Mouse (Mus musculus) hindbrain, postnatal 0 days (tissue): ENCODE measurements around the gene Ebp. TPM values are rescaled to one million over a fixed set of nuclear protein-coding genes. Genes with fewer than 3 reads are reported as not detected.

ENCODE experiments used
- ATAC-seq: fragments of 200-750 bp; cut with Nextera tagmentation; 2 replicates; pipeline ENCODE4 v1.8.0; 2017; ENCODE audit warnings: mild to moderate bottlenecking, moderate TSS enrichment, moderate library complexity
- DNase-seq: peaks from one replicate; pipeline ENCODE4 v3.0.0-alpha.2; 2015; ENCODE audit warnings: low spot score
- H3K27ac ChIP-seq: fragments of 300-500 bp; sonication (generic); 2 replicates; pipeline ENCODE4 v1.5.1; 2014; ENCODE audit warnings: mild to moderate bottlenecking
- H3K27me3 ChIP-seq: fragments of 300-500 bp; sonication (generic); 2 replicates; pipeline ENCODE4 v1.6.1; 2014; ENCODE audit warnings: low read length, mixed read lengths; ENCODE audit not compliant: insufficient read depth
- H3K36me3 ChIP-seq: fragments of 300-500 bp; sonication (generic); 2 replicates; pipeline ENCODE4 v1.6.1; 2014; ENCODE audit warnings: low read length, mixed read lengths; ENCODE audit not compliant: insufficient read depth
- H3K4me1 ChIP-seq: fragments of 300-500 bp; sonication (generic); 2 replicates; pipeline ENCODE4 v1.6.1; 2014; ENCODE audit warnings: antibody characterized with exemption, low read length, mixed read lengths; ENCODE audit not compliant: insufficient read depth
- H3K4me2 ChIP-seq: fragments of 300-500 bp; sonication (generic); 2 replicates; pipeline ENCODE4 v1.6.1; 2014; ENCODE audit warnings: low read depth, mild to moderate bottlenecking, low read length, moderate library complexity, mixed read lengths
- H3K4me3 ChIP-seq: fragments of 300-500 bp; sonication (generic); 2 replicates; pipeline ENCODE4 v1.5.1; 2014; ENCODE audit warnings: low read length
- H3K9ac ChIP-seq: fragments of 300-500 bp; sonication (generic); replicated peaks from 2 replicates; pipeline ENCODE4 v1.6.1; 2014; ENCODE audit warnings: mild to moderate bottlenecking, low read length, moderate library complexity, mixed read lengths
- H3K9me3 ChIP-seq: fragments of 300-500 bp; sonication (generic); 2 replicates; pipeline ENCODE4 v1.6.1; 2016; ENCODE audit warnings: low read length, mixed read lengths
- CTCF ChIP-seq: IDR thresholded peaks from 2 replicates; pipeline ENCODE4 v1.5.1; 2016; ENCODE audit warnings: antibody characterized with exemption, control low read depth, low read depth
- WGBS: fragments of 180-500 bp; shearing (Covaris S2); extraction: QIAGEN DNeasy Blood & Tissue Kit; methylation state at CpG from one replicate; pipeline ENCODE4 v1.1.7; 2014; 5-methylcytosine and 5-hydroxymethylcytosine counted together
- polyA plus RNA-seq: library from polyadenylated mRNA; unstranded; fragments of >200 nt; fragmentation: Nextera tagmentation; extraction: Ambion mirVana; gene quantifications from 2 replicates; pipeline ENCODE4 v1.2.1, GENCODE M21; 2015
- total RNA-seq: library from RNA; depleted of rRNA; stranded (reverse); fragments of >200 nt; gene quantifications from 2 replicates; pipeline ENCODE4 v1.2.3, GENCODE M21; 2014; rRNA removed

Ebp gene
- total RNA-seq: 25.2 and 41.3 TPM in 2 replicates
- 29.8 and 30.2 TPM in 2 replicates for polyA plus RNA-seq

GRCm38 (mm10) chrX:8193419-8193723, at the start of gene Ebp:
Ebp (minus strand) TSS chrX:8193512.
- no peaks in the 10 kb centered on the region for H3K9me3 ChIP-seq
- H3K27me3 ChIP-seq: no peaks in the 10 kb centered on the region
- H3K4me2 ChIP-seq: peak within 1 kb of the TSS; percentile 62
- no peaks in the 10 kb centered on the region for H3K4me1 ChIP-seq
- peak within 1 kb of the TSS; percentile 64 for H3K27ac ChIP-seq
- peak within 1 kb of the TSS; percentile 41; the same call in 1 of the 2 replicates for H3K9ac ChIP-seq
- H3K4me3 ChIP-seq: peak within 1 kb of the TSS; percentile 48
- DNase-seq (peak; percentile 56), ATAC-seq (peak; percentile 58)
- TF ChIP-seq CTCF: no peak
- WGBS: 29% methylated on average over 10 of the region's 10 CpGs
- no peaks in the 10 kb centered on the region for H3K36me3 ChIP-seq

DNA sequence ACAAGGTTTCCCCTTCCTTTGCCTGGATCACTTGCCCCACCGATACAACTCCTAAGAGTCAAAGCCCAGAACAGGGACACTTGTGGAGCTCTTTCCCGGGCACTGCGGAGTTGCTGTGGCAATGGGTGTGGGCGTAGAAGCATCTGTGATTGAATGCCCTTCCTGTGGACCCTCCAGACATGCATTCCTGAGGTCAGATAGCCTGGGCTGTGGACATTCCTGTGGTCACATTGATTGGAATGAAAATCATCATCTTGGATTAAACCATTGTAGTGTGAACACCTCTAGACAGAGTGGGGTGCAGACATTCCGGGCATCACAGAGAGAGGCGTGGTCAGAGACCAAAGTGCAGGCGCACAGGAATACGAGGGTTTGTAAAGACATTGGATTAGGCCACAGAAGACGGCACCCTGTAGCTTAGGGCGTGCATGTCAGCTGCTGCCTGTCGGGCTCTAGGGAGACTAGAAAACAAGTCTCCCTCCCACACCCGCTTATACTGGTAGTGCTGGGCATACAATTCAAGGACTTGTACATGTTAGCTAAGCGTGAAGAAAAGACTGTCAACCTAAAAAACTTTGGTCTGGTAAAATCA, 45.6 kb upstream of the Ebp start:
- H3K4me2 ChIP-seq: no peak overlapping the region
- ATAC-seq: no peak
- no peak for TF ChIP-seq CTCF
- no peak overlapping the region for H3K27ac ChIP-seq
- H3K4me1 ChIP-seq: no peaks in the 10 kb centered on the region
- no peaks in the 10 kb centered on the region for H3K9me3 ChIP-seq
- no peak for DNase-seq
- no peak overlapping the region for H3K4me3 ChIP-seq
- no peak overlapping the region for H3K9ac ChIP-seq
- WGBS: 69% methylated on average over 13 of the region's 13 CpGs
- H3K36me3 ChIP-seq: no peaks in the 10 kb centered on the region
- no peaks in the 10 kb centered on the region for H3K27me3 ChIP-seq

- no peak overlapping the region for H3K27ac ChIP-seq
- no peak overlapping the region for H3K4me2 ChIP-seq
- no peaks in the 10 kb centered on the region for H3K4me1 ChIP-seq
- H3K36me3 ChIP-seq: no peaks in the 10 kb centered on the region
- H3K4me3 ChIP-seq: no peak overlapping the region
- DNase-seq (no peak), ATAC-seq (no peak)
- H3K9ac ChIP-seq: no peak overlapping the region
- 86% methylated on average over 2 of the region's 2 CpGs for WGBS
- no peak for TF ChIP-seq CTCF
- no peaks in the 10 kb centered on the region for H3K9me3 ChIP-seq
- H3K27me3 ChIP-seq: no peaks in the 10 kb centered on the region
Observed at GRCm38 (mm10) chrX:8236704-8237103, 43.4 kb upstream of the Ebp start.

GRCm38 (mm10) chrX:8233602-8234001, 40.3 kb upstream of the Ebp start:
- H3K27me3 ChIP-seq: no peaks in the 10 kb centered on the region
- no peak for TF ChIP-seq CTCF
- no peak overlapping the region for H3K4me3 ChIP-seq
- no peak overlapping the region for H3K27ac ChIP-seq
- H3K4me1 ChIP-seq: no peaks in the 10 kb centered on the region
- WGBS: 81% methylated on average over 3 of the region's 3 CpGs
- H3K4me2 ChIP-seq: no peak overlapping the region
- no peak overlapping the region for H3K9ac ChIP-seq
- no peaks in the 10 kb centered on the region for H3K36me3 ChIP-seq
- no peaks in the 10 kb centered on the region for H3K9me3 ChIP-seq
- DNase-seq (no peak), ATAC-seq (no peak)

GRCm38 (mm10) chrX:8230272-8230671, 37.0 kb upstream of the Ebp start:
- no peak overlapping the region for H3K4me2 ChIP-seq
- H3K9ac ChIP-seq: no peak overlapping the region
- H3K4me3 ChIP-seq: no peak overlapping the region
- no peak for ATAC-seq
- H3K36me3 ChIP-seq: no peaks in the 10 kb centered on the region
- WGBS: 74% methylated on average over 4 of the region's 4 CpGs
- H3K9me3 ChIP-seq: no peaks in the 10 kb centered on the region
- no peak for DNase-seq
- no peak for TF ChIP-seq CTCF
- no peak overlapping the region for H3K27ac ChIP-seq
- H3K27me3 ChIP-seq: no peaks in the 10 kb centered on the region
- no peaks in the 10 kb centered on the region for H3K4me1 ChIP-seq

DNA sequence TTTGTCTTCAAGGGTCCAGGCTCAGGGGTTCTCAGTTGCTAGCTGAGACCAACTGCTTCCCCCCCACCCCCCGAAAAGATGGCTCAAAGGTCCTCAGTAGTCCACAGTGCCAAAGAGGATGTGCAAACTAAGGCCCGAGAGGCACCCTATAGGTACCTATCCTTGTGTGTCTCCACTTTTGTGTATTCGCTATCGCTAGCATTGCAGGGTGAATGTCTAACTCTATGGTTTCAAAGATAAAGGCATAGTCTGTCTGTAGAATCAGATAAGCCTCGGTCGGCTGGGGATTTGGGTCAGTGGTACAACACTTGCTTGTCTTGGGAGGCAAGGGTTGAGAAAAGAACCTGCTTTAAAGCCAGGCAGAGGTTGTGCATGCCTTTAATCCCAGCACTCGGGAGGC, 30.2 kb upstream of the Ebp start:
- WGBS: 87% methylated on average over 7 of the region's 7 CpGs
- Histone ChIP-seq H3K9me3 (no peaks in the 10 kb centered on the region), H3K9ac (no peak overlapping the region), H3K4me1 (no peaks in the 10 kb centered on the region), H3K27me3 (no peaks in the 10 kb centered on the region), H3K4me2 (no peak overlapping the region), H3K4me3 (no peak overlapping the region), H3K36me3 (no peaks in the 10 kb centered on the region), H3K27ac (no peak overlapping the region)
- ATAC-seq (no peak), DNase-seq (no peak)
- no peak for TF ChIP-seq CTCF

- H3K4me2 ChIP-seq: no peak overlapping the region
- no peaks in the 10 kb centered on the region for H3K9me3 ChIP-seq
- ATAC-seq (no peak), DNase-seq (peak; percentile 2)
- H3K27me3 ChIP-seq: no peaks in the 10 kb centered on the region
- no peak overlapping the region for H3K27ac ChIP-seq
- no peak overlapping the region for H3K4me3 ChIP-seq
- TF ChIP-seq CTCF: no peak
- 59% methylated on average over 7 of the region's 7 CpGs for WGBS
- no peaks in the 10 kb centered on the region for H3K36me3 ChIP-seq
- no peak overlapping the region for H3K9ac ChIP-seq
- no peaks in the 10 kb centered on the region for H3K4me1 ChIP-seq
Observed at GRCm38 (mm10) chrX:8222678-8223421, 29.5 kb upstream of the Ebp start.
